Mouse (Mus musculus): Measurements from ENCODE around the gene Itga9.

- TF ChIP-seq CTCF (IDR thresholded peaks at IDR 0.05; ENCODE audit: borderline replicate concordance, insufficient read depth, low read depth, low read length) (no peak), POLR2A (IDR thresholded peaks at IDR 0.05; ENCODE audit: borderline replicate concordance, insufficient read depth, low read length) (no peak)
These were observed 332.9 kb downstream of the Itga9 start for GRCm38 (mm10) chr9:118939410-118939809.
